Mouse (Mus musculus) testis, adult 10 weeks (tissue): ENCODE results near the gene Pla2g2c. TPM values are rescaled to one million over a fixed set of nuclear protein-coding genes. Genes with fewer than 3 reads are reported as not detected.

Experiments used
- polyA plus RNA-seq: library from polyadenylated mRNA; stranded (reverse); fragments of 350-450 nt; fragmentation: Illumina TruSeq; extraction: RNeasy Lipid Tissue Mini Kit (QIAGEN cat#74804); gene quantifications from one replicate; pipeline ENCODE4 v1.2.3, GENCODE M21; 2014; ENCODE audit warnings: low read depth, low replicate concordance

Pla2g2c gene
- polyA plus RNA-seq = 13.5 TPM

GRCm38 (mm10) chr4:138724354-138725126 lies at the start of gene Pla2g2c:
Pla2g2c (plus strand) TSS chr4:138724792.

GRCm38 (mm10) chr4:138737031-138737430 lies 12.4 kb downstream of the Pla2g2c start, which contains the start of gene Ubxn10:
Ubxn10 (minus strand) TSS chr4:138737167.

GRCm38 (mm10) chr4:138757416-138757815 lies 32.8 kb downstream of the Pla2g2c start, which contains the start of gene Pla2g2f:
Pla2g2f (minus strand) TSS chr4:138757626.

GRCm38 (mm10) chr4:138775435-138775834 lies 50.8 kb downstream of the Pla2g2c start, which contains the start of gene Pla2g2d:
Pla2g2d (plus strand) TSS chr4:138775735.

Other genes with a start within 250 kb of the Pla2g2c start
- gene Vwa5b1, start 88.9 kb upstream of the Pla2g2c start, polyA plus RNA-seq = 4.6 TPM
- gene Ubxn10, start 12.4 kb downstream of the Pla2g2c start, polyA plus RNA-seq = 74.1 TPM
- gene Pla2g2f, start 32.8 kb downstream of the Pla2g2c start, polyA plus RNA-seq = not detected
- 0.31 TPM for gene Pla2g2d, start 50.9 kb downstream of the Pla2g2c start, polyA plus RNA-seq
- 12.3 TPM for gene Pla2g5, start 138.7 kb downstream of the Pla2g2c start, polyA plus RNA-seq
- not detected for gene Gm13030, start 149.2 kb downstream of the Pla2g2c start, polyA plus RNA-seq
- not detected for gene Pla2g2e, start 153.2 kb downstream of the Pla2g2c start, polyA plus RNA-seq
- 19.9 TPM for gene Otud3, start 189.2 kb downstream of the Pla2g2c start, polyA plus RNA-seq
- gene Rnf186, start 242.3 kb downstream of the Pla2g2c start, polyA plus RNA-seq = not detected
- gene Tmco4, start 248.1 kb downstream of the Pla2g2c start, polyA plus RNA-seq = 0.85 TPM